Mouse (Mus musculus) limb, embryonic 14.5 days (tissue): ENCODE results near the gene Simc1. TPM values are rescaled to one million over a fixed set of nuclear protein-coding genes. Genes with fewer than 3 reads are reported as not detected.

Experiments
- ATAC-seq: fragments of 200-750 bp; cut with Nextera tagmentation; 2 replicates; pipeline ENCODE4 v1.8.0; 2017; ENCODE audit warnings: low read depth, moderate number of reproducible peaks, moderate TSS enrichment; ENCODE audit not compliant: low FRiP score
- DNase-seq: peaks from one replicate; pipeline ENCODE4 v3.0.0-alpha.2; 2015; ENCODE audit warnings: low spot score
- H3K27ac ChIP-seq: fragments of 300-500 bp; sonication (generic); replicated peaks from 2 replicates; pipeline ENCODE4 v1.5.1; 2014; ENCODE audit warnings: low read depth, mild to moderate bottlenecking, low read length, moderate library complexity, mixed read lengths
- H3K27me3 ChIP-seq: fragments of 300-500 bp; sonication (generic); 2 replicates; pipeline ENCODE4 v1.6.1; 2014; ENCODE audit warnings: low read length, mixed read lengths; ENCODE audit not compliant: control insufficient read depth, insufficient read depth
- H3K36me3 ChIP-seq: fragments of 300-500 bp; sonication (generic); 2 replicates; pipeline ENCODE4 v1.6.1; 2014; ENCODE audit warnings: mild to moderate bottlenecking, low read length, moderate library complexity, mixed read lengths; ENCODE audit not compliant: control insufficient read depth, insufficient read depth
- H3K4me1 ChIP-seq: fragments of 300-500 bp; sonication (generic); 2 replicates; pipeline ENCODE4 v1.6.1; 2014; ENCODE audit warnings: antibody characterized with exemption, low read length, mixed read lengths; ENCODE audit not compliant: control insufficient read depth, insufficient read depth
- H3K4me2 ChIP-seq: fragments of 300-500 bp; sonication (generic); replicated peaks from 2 replicates; pipeline ENCODE4 v1.6.1; 2014; ENCODE audit warnings: low read depth, mild to moderate bottlenecking, low read length, moderate library complexity; ENCODE audit not compliant: severe bottlenecking
- H3K4me3 ChIP-seq: fragments of 300-500 bp; sonication (generic); replicated peaks from 2 replicates; pipeline ENCODE4 v1.5.1; 2014; ENCODE audit warnings: low read length
- H3K9ac ChIP-seq: fragments of 300-500 bp; sonication (generic); 2 replicates; pipeline ENCODE4 v1.6.1; 2014; ENCODE audit warnings: mild to moderate bottlenecking, low read depth, low read length, moderate library complexity; ENCODE audit not compliant: severe bottlenecking
- H3K9me3 ChIP-seq: fragments of 300-500 bp; sonication (generic); 2 replicates; pipeline ENCODE4 v1.6.1; 2016; ENCODE audit warnings: low read length; ENCODE audit not compliant: control insufficient read depth
- POLR2A ChIP-seq: fragments of 200-500 bp; IDR thresholded peaks from 2 replicates; pipeline ENCODE4 v1.8.0; 2012; ENCODE audit warnings: inconsistent platforms, mild to moderate bottlenecking, moderate library complexity, borderline replicate concordance; ENCODE audit not compliant: insufficient read depth, insufficient read length; ENCODE audit errors: extremely low read depth
- WGBS: fragments of 180-500 bp; shearing (Covaris S2); extraction: QIAGEN DNeasy Blood & Tissue Kit; methylation state at CpG from one replicate; pipeline ENCODE4 v1.1.7; 2014; 5-methylcytosine and 5-hydroxymethylcytosine counted together
- microRNA-seq: library from miRNA; unstranded; fragments of <30 nt; microRNA quantifications from one replicate; pipeline ENCODE4, GENCODE M21; 2016
- polyA plus RNA-seq, 2 experiments: library from polyadenylated mRNA; depleted of rRNA in 1 of 2; stranded (reverse) in 1 of 2; unstranded in 1 of 2; fragments of >200 nt; fragmentation: Nextera tagmentation in 1 of 2; extraction: Ambion mirVana in 1 of 2; gene quantifications; 2 replicates each; pipeline versions ENCODE4 v1.2.1 to v1.2.3; 2012 to 2014

Simc1 gene
- polyA plus RNA-seq, 2 experiments: 14.8 to 25.0 TPM

DNA sequence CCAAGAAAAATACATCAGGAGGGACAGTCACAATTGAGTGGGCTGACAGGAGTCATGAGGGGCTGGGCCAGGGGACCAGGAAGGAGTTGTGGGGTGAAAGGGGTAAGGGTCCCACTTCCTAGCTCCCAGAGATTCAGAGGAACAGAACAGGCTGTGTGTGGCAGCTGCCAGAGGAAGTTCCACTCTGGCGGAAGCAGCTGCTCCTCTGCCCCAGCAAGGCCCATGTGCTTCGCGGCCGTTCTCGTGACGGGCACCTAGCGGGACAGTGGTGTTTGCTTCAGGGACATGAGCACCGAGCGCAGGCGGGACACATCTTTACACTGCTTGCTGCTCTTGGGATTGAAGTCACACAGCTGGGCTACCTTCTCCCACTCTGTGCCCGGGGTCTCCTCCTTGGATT, 90.0 kb downstream of the Simc1 start:
- H3K36me3 ChIP-seq: peaks cover 13% of the 10 kb centered on the region
- H3K4me3 ChIP-seq: no peak overlapping the region
- H3K27me3 ChIP-seq: no peaks in the 10 kb centered on the region
- H3K27ac ChIP-seq: no peak overlapping the region
- no peaks in the 10 kb centered on the region for H3K9me3 ChIP-seq
- H3K9ac ChIP-seq: no peak overlapping the region
- peaks cover 14% of the 10 kb centered on the region for H3K4me1 ChIP-seq
- ATAC-seq (no peak), DNase-seq (no peak)
- 90% methylated on average over 9 of the region's 11 CpGs for WGBS
- TF ChIP-seq POLR2A: no peak
- no peak overlapping the region for H3K4me2 ChIP-seq

DNA sequence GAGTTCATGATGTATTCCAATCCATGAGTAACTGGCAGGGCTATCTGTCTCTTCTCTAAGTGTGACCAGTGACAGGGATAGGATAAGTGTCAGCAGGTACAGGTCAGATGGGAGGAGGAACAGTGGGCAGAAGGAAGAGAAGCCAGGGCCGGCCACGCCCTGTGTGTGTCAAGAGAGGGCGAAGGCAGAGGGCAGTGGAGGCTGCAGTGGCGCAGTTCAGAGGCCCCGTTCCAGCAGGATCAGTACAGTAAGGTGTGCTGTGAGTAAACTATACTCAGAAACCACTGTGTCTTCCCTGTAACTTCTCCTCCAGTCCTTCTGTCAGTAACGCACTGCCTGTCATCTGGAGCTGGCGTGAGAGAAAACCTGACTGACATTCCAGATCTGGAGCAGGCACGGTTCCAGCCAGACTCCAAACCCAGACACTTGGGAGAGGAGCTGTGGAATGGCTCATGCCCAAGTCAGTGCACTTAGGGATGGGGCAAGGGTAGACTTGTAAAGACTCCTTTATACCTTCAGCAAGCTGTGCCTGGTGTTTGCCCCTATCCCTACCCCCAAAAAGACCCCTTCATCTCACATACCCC, 92.6 kb downstream of the Simc1 start:
- TF ChIP-seq POLR2A: no peak
- 0 out of 2 replicates have a peak, but pooled peaks cover 6% of the 10 kb centered on the region for H3K4me1 ChIP-seq
- peaks cover 13% of the 10 kb centered on the region for H3K36me3 ChIP-seq
- WGBS: 79% methylated on average over 8 of the region's 8 CpGs
- ATAC-seq (no peak), DNase-seq (no peak)
- no peaks in the 10 kb centered on the region for H3K9me3 ChIP-seq
- H3K4me2 ChIP-seq: no peak overlapping the region
- no peaks in the 10 kb centered on the region for H3K27me3 ChIP-seq
- H3K4me3 ChIP-seq: no peak overlapping the region
- H3K9ac ChIP-seq: no peak overlapping the region
- H3K27ac ChIP-seq: no peak overlapping the region

DNA sequence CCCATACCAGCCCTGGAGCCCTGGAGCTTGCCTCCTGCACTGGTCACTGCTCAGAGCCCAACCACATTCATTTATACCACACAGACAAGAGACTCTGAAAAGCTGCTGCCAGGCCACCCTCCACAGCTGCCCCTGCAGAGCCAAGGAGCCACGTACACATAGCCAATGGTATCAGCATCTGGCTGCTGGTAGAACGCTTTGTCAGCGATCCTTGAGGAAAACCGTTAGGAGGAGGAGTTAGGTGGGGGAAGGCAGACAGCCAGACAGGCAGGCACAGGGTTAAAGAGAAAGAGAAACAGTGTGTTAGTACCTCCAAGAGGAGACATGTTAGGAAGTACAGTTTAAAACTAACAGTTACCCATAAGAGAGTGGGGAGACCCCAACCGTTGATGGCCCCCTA, 93.3 kb downstream of the Simc1 start:
- no peak for TF ChIP-seq POLR2A
- Histone ChIP-seq H3K9ac (no peak overlapping the region), H3K4me1 (no peaks in the 10 kb centered on the region), H3K27ac (no peak overlapping the region), H3K4me3 (no peak overlapping the region), H3K27me3 (no peaks in the 10 kb centered on the region), H3K4me2 (no peak overlapping the region), H3K36me3 (peaks cover 13% of the 10 kb centered on the region), H3K9me3 (no peaks in the 10 kb centered on the region)
- ATAC-seq (no peak), DNase-seq (no peak)
- WGBS: 62% methylated on average over 5 of the region's 5 CpGs

GRCm38 (mm10) chr13:54598622-54599143, 95.1 kb downstream of the Simc1 start:
- no peaks in the 10 kb centered on the region for H3K9me3 ChIP-seq
- no peak overlapping the region for H3K4me2 ChIP-seq
- H3K36me3 ChIP-seq: peaks cover 12% of the 10 kb centered on the region
- TF ChIP-seq POLR2A: no peak
- no peak overlapping the region for H3K9ac ChIP-seq
- H3K4me3 ChIP-seq: no peak overlapping the region
- no peaks in the 10 kb centered on the region for H3K27me3 ChIP-seq
- no peak overlapping the region for H3K27ac ChIP-seq
- DNase-seq: no peak
- no peak for ATAC-seq
- WGBS: 88% methylated on average over 12 of the region's 12 CpGs
- H3K4me1 ChIP-seq: peaks cover 13% of the 10 kb centered on the region; the same call in 1 of the 2 replicates

Small RNAs within 50 kb of the gene (microRNA-seq; reads per million reads assigned to microRNA genes)
- not detected for gene Gm24195

Other genes with a start within 250 kb of the Simc1 start
- gene Cplx2, start 132.4 kb upstream of the Simc1 start, polyA plus RNA-seq (2012; rRNA removed): 10.8 and 10.9 TPM in 2 replicates
- gene Cplx2, start 132.4 kb upstream of the Simc1 start, polyA plus RNA-seq (2014; fragmentation: Nextera tagmentation; extraction: Ambion mirVana): 5.5 and 7.1 TPM in 2 replicates
- 48.4 and 48.9 TPM in 2 replicates for gene Thoc3, start 34.9 kb upstream of the Simc1 start, polyA plus RNA-seq (2012; rRNA removed)
- gene Thoc3, start 34.9 kb upstream of the Simc1 start, polyA plus RNA-seq (2014; fragmentation: Nextera tagmentation; extraction: Ambion mirVana): 118 and 122 TPM in 2 replicates
- gene 4833439L19Rik, start 61.7 kb downstream of the Simc1 start, polyA plus RNA-seq (2012; rRNA removed): 84.6 and 93.8 TPM in 2 replicates
- gene 4833439L19Rik, start 61.7 kb downstream of the Simc1 start, polyA plus RNA-seq (2014; fragmentation: Nextera tagmentation; extraction: Ambion mirVana): 125 and 139 TPM in 2 replicates
- 33.4 and 36.7 TPM in 2 replicates for gene Arl10, start 71.2 kb downstream of the Simc1 start, polyA plus RNA-seq (2012; rRNA removed)
- 22.1 and 27.4 TPM in 2 replicates for gene Arl10, start 71.2 kb downstream of the Simc1 start, polyA plus RNA-seq (2014; fragmentation: Nextera tagmentation; extraction: Ambion mirVana)
- gene Nop16, start 86.3 kb downstream of the Simc1 start, polyA plus RNA-seq (2012; rRNA removed): 38.6 and 61.9 TPM in 2 replicates
- 53.5 and 53.7 TPM in 2 replicates for gene Nop16, start 86.3 kb downstream of the Simc1 start, polyA plus RNA-seq (2014; fragmentation: Nextera tagmentation; extraction: Ambion mirVana)
- 116 and 135 TPM in 2 replicates for gene Higd2a, start 86.4 kb downstream of the Simc1 start, polyA plus RNA-seq (2012; rRNA removed)
- gene Higd2a, start 86.4 kb downstream of the Simc1 start, polyA plus RNA-seq (2014; fragmentation: Nextera tagmentation; extraction: Ambion mirVana): 174 and 188 TPM in 2 replicates
- 23.7 and 26.5 TPM in 2 replicates for gene Cltb, start 107.6 kb downstream of the Simc1 start, polyA plus RNA-seq (2012; rRNA removed)
- 44.2 and 45.5 TPM in 2 replicates for gene Cltb, start 107.6 kb downstream of the Simc1 start, polyA plus RNA-seq (2014; fragmentation: Nextera tagmentation; extraction: Ambion mirVana)
- gene Faf2, start 118.0 kb downstream of the Simc1 start, polyA plus RNA-seq (2012; rRNA removed): 50.1 and 55.7 TPM in 2 replicates
- gene Faf2, start 118.0 kb downstream of the Simc1 start, polyA plus RNA-seq (2014; fragmentation: Nextera tagmentation; extraction: Ambion mirVana): 99.2 and 105 TPM in 2 replicates
- 118 and 194 TPM in 2 replicates for gene Rnf44, start 190.1 kb downstream of the Simc1 start, polyA plus RNA-seq (2012; rRNA removed)
- gene Rnf44, start 190.1 kb downstream of the Simc1 start, polyA plus RNA-seq (2014; fragmentation: Nextera tagmentation; extraction: Ambion mirVana): 70.1 and 74.3 TPM in 2 replicates
- gene Cdhr2, start 197.7 kb downstream of the Simc1 start, polyA plus RNA-seq (2012; rRNA removed): 0.06 and 0.08 TPM in 2 replicates
- gene Cdhr2, start 197.7 kb downstream of the Simc1 start, polyA plus RNA-seq (2014; fragmentation: Nextera tagmentation; extraction: Ambion mirVana): 0.06 TPM in 1 of 2 replicates, not detected in the other
- 0.70 and 0.87 TPM in 2 replicates for gene Gprin1, start 246.1 kb downstream of the Simc1 start, polyA plus RNA-seq (2012; rRNA removed)
- gene Gprin1, start 246.1 kb downstream of the Simc1 start, polyA plus RNA-seq (2014; fragmentation: Nextera tagmentation; extraction: Ambion mirVana): 0.32 and 0.67 TPM in 2 replicates